8 mouse cellular contexts compared by ENCODE assay signal in genomic region chrX:143664221-143665150, GRCm38 (mm10).
DNase-seq lines count a peak whose midpoint lies in the region; ATAC-seq and TF ChIP-seq lines count a peak whose summit lies in the region.

No protein-coding gene starts in this region.

- WGBS in embryonic facial prominence, embryonic 12.5 days, result 23% methylated on average over 28 of the region's 28 CpGs
- WGBS in stomach, embryonic 14.5 days, result 14% methylated on average over 27 of the region's 28 CpGs

- peak; percentile 72 for DNase-seq in ES-CJ7 (ENCODE audit: low read depth, low spot score)
- peak; percentile 49 for DNase-seq in adrenal gland, postnatal 14 days
- peak; percentile 37 to 47 for DNase-seq in left cerebral cortex, adult 2 months (ENCODE audit: extremely low spot score in 1 of 2, low spot score in 2 of 2)
- peak; percentile 77 for DNase-seq in mesoderm, embryonic 11.5 days (ENCODE audit: low read depth, low spot score)
- no peak for DNase-seq in thymus, postnatal 36 days

- no peaks in the 10 kb centered on the region for H3K4me1 ChIP-seq in embryonic facial prominence, embryonic 12.5 days
- no peaks in the 10 kb centered on the region for H3K4me1 ChIP-seq in stomach, embryonic 14.5 days (ENCODE audit: control insufficient read depth, insufficient read depth, low read length)

- peak overlapping the region; percentile 57 for H3K4me2 ChIP-seq in embryonic facial prominence, embryonic 12.5 days (replicated peaks)
- H3K4me2 ChIP-seq in stomach, embryonic 14.5 days (replicated peaks; ENCODE audit: low read depth, low read length), result peak overlapping the region; percentile 49

- peaks cover 8% of the 10 kb centered on the region; the same call in 1 of the 2 replicates for H3K27me3 ChIP-seq in embryonic facial prominence, embryonic 12.5 days
- no peaks in the 10 kb centered on the region for H3K27me3 ChIP-seq in stomach, embryonic 14.5 days (ENCODE audit: control insufficient read depth, insufficient read depth, low read length)

- no peaks in the 10 kb centered on the region for H3K9me3 ChIP-seq in embryonic facial prominence, embryonic 12.5 days
- H3K9me3 ChIP-seq in stomach, embryonic 14.5 days (ENCODE audit: control insufficient read depth, low read depth, low read length), result no peaks in the 10 kb centered on the region

- H3K36me3 ChIP-seq in embryonic facial prominence, embryonic 12.5 days, result no peaks in the 10 kb centered on the region
- H3K36me3 ChIP-seq in stomach, embryonic 14.5 days (ENCODE audit: control insufficient read depth, insufficient read depth, low read length), result no peaks in the 10 kb centered on the region

- H3K27ac ChIP-seq in embryonic facial prominence, embryonic 12.5 days, result no peak overlapping the region
- peak overlapping the region; percentile 67; the same call in 1 of the 2 replicates for H3K27ac ChIP-seq in left cerebral cortex, adult 2 months
- no peak overlapping the region for H3K27ac ChIP-seq in stomach, embryonic 14.5 days (ENCODE audit: low read length)

- peak overlapping the region; percentile 47 for H3K9ac ChIP-seq in embryonic facial prominence, embryonic 12.5 days
- 0 out of 2 replicates have a peak overlapping the region, but pooled peaks have one; percentile 10 for H3K9ac ChIP-seq in stomach, embryonic 14.5 days (replicated peaks; ENCODE audit: low read depth, low read length)

- peak; percentile 98 for ATAC-seq in embryonic facial prominence, embryonic 12.5 days (ENCODE audit: insufficient number of reproducible peaks, insufficient read depth, low FRiP score, low TSS enrichment)
- ATAC-seq in hematopoietic stem cell, adult 5-6 weeks (replicated peaks in 1 of 2; ENCODE audit: insufficient read depth in 1 of 2, low FRiP score in 2 of 2, low TSS enrichment in 1 of 2, low read depth in 1 of 2, poor library complexity in 2 of 2, severe bottlenecking in 2 of 2), result peak; percentile 84 to 91; a peak in 3 of 4 replicates
- ATAC-seq in stomach, embryonic 14.5 days (ENCODE audit: insufficient number of reproducible peaks, insufficient read depth, low FRiP score, low read depth), result peak; percentile 95

- peak overlapping the region; percentile 47 for H3K4me3 ChIP-seq in embryonic facial prominence, embryonic 12.5 days
- H3K4me3 ChIP-seq in left cerebral cortex, adult 2 months, result peak overlapping the region; percentile 47
- H3K4me3 ChIP-seq in stomach, embryonic 14.5 days (ENCODE audit: low read depth, low read length), result peak overlapping the region; percentile 32

- no peak for TF ChIP-seq CTCF in left cerebral cortex, adult 2 months (IDR thresholded peaks at IDR 0.05)

- intact Hi-C loops in left cerebral cortex, adult 2 months (cut with DNase I), result loop anchor here (5.0 kb wide), 1 partner anchor 567 kb away; the partner anchor contains the start of gene Rtl9

Comparison
In these comparisons a context has a peak if more than half of its experiments do, and no peak if none do; other contexts are left out.
1. DNase-seq: peak in ES-CJ7 (single experiment), adrenal gland, postnatal 14 days (single experiment), left cerebral cortex, adult 2 months (2 of 2) and mesoderm, embryonic 11.5 days (single experiment); none in thymus, postnatal 36 days (0 of 2).
2. Peak in every context shown above with its lines, with median percentiles within 50 percentile points of each other: ATAC-seq and H3K4me3 ChIP-seq.